Mouse (Mus musculus) embryo, embryonic 10.5 days (tissue): ENCODE measurements around the gene Gm11172.
"Not testable (repeated sequence)": the region's sequence is repeated elsewhere in the genome, so short reads cannot be mapped to it uniquely, and the experiment has no call there.

Experiments used
- DNase-seq: peaks from one replicate; pipeline ENCODE4 v3.0.0-alpha.2; 2015; ENCODE audit warnings: low spot score

Gene Gm11172

DNA sequence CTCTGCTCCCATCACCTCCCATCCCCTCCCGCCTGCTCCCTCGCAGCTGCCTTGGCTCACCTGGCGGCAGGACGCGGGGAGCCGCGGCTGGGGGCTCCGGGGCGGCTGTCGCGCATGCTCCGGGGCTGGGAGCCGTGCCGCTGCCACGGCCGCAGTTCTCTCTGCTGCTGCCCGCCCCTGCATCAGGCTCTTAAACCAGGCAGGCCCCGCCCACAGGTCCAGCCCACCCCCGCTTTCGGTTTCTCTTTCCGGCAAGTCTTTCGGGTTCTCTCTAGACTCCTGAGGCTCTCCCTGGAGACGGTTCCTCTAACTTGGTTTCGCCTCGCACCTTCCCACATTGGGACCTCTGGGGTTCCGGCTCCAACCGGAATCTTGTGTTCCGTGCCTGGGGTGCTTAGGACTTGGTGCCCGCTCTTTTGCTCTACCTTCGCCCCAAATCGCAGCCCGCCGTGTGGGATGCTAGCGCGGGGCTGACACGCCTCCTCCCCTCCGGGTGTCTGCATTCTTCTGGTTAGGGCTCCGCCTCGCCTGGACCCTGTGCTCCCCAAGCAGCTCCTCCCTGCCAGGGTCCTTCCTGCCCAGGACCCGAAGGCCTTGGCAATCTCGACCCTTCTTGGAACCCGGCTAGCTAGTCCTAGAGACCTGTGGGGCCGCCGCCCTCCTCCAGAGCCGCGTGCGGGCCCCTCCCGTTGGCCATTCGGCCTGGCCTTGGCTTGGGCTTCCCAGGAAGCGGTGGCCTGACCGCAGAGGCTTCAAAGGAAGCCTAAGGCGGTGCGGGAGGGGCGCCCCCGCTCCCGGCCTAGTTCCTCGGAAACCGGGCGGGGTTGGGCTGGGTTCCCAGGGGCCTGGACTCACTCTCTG lies 27.1 kb upstream of the Gm11172 start, which contains the start of gene Socs1:
Socs1 (minus strand) TSS at position 166 of the 861 bp plus-strand sequence.
- DNase-seq, result peak; percentile 92

DNA sequence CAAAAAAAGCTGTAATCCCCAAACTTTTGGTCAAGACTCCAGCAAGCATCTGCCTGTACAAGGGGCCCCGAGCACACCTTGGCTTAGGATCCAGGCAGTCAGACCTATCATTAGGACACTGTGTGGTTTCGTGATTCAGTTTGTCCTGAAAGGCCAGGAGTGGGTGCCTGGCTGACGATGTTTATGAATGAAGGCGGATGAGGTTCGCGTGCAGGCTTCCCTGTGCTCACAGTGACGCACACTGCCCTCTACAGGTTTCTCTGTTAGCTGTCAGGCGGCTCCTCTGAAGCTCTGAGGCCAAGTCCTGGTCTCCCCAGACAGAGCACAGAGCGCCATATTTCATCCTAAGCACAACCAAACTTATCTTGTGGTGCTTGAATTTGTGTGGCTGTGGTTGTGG lies 26.4 kb upstream of the Gm11172 start:
- DNase-seq, result peak; percentile 96

DNA sequence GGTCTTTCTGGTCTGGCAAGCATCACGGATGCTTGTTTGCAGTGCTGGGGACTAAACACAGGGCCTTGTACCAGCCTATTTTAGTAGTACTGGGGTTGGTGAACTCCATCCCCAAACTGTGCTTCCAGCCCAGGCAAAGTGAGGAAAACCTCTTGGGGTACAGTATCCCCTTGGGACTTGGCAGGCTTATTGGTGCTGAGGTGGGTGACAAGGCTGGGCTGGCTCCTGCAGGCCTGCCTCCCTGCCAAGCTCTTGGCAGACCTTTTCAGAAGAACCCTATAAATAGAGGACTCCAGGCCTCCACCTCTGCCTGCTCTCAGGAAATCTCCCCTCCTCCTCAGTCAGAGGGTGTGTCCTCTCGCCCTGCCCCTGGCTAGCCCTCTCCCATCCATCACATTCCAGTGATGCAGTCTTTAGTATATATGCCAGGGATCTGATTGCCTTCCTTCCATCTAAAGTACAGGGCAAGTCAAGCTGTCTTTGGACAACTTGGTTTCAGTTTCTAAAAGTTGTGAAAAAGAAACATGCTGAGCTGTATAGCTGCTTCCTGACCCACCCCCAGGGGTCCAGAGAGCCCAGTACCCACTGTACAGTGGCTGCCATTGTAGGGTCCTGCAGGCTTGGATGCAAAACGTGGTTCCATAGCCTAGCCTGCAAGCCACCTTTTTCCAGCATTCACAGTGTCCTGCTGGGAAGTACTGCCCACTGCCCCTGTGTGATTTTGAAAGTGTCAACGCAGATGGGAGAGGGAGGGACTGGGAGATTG lies 25.8 kb upstream of the Gm11172 start:
- no peak for DNase-seq

DNA sequence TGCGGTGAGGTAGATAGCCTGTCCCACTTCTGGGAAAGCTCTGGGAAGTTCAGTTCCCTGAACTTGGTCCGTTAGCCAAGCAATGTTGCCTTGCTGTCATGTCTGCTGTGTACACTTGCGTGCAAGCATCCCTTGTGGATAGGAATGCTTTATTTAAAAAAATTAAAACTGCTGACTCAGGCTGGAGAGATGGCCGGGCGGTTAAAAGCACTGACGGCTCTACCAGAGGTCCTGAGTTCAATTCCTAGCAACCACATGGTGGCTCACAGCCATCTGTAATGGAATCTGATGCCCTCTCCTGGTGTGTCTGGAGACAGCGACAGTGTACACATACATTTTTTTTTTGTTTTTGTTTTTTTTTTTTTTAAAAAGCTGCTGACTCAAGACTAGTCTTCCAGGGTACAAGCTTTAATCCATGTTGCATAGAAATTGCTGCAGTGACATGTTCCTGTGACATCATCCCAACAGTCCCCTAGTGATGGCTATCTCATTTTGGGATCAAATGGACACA lies 25.1 kb upstream of the Gm11172 start:
- no peak for DNase-seq

DNA sequence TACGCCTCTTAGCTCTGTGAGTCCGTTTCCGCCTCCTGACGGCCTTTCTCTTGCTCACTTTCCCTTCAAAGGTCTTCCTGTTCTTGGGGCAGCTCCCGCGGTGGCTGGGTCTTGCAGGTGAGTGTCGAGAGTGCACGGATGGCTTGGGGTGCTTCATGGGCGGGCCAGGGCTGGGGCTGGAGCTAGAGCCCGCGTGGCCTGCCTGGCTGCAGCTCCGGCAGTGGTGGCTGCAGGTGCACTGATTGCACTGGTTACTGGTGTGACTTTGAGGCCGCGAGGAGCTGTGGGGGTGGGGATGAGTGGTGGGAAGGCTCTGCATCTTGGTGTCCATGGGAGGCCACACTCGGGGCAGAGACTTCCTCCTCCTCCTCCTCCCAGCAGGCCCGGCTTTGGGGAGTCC lies 24.4 kb upstream of the Gm11172 start, which contains the start of gene Tnp2:
Tnp2 (minus strand) TSS at position 390 of the 400 bp plus-strand sequence.
- DNase-seq, result no peak

DNA sequence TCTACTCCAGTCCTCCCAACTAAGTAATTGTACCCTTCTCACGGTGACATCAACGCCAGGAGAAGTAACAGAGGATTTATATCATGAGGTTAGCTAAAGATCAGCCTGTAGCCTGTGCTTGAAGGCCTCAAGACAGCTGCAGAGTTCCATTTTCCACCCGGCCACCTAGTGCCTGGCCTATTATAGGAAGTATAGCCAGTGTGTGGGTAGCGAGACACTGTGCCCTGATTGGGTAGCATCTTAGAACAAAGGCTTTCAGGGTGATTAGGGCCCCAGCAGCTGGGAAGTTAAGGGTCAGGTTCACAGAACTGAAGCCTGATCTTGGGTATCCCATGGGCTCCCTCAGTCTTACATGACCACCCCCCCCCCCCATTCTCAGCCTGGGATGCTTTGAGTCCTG lies 23.8 kb upstream of the Gm11172 start:
- DNase-seq, result no peak

DNA sequence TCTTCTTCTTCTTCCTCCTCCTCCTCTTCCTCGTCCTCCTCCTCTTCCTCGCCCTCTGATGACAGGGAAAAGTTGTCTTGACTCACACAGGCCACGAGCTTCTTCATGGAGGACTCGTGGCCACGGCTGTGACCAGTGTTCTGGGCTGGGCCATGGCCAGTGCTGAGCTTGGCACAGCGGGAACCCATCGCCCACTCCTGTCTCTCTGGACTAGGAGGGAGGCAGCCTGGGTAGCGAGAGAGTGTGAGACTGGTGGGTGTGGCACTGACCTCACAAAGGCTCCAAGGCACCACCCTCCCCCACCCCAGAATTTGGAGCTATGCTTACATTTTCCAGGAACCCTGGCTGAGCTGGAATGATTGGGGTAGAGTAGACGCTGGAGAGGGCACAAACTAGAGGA lies 22.0 kb upstream of the Gm11172 start, which contains the start of gene Prm3:
Prm3 (minus strand) TSS at position 213 of the 400 bp plus-strand sequence.
- DNase-seq, result no peak

DNA sequence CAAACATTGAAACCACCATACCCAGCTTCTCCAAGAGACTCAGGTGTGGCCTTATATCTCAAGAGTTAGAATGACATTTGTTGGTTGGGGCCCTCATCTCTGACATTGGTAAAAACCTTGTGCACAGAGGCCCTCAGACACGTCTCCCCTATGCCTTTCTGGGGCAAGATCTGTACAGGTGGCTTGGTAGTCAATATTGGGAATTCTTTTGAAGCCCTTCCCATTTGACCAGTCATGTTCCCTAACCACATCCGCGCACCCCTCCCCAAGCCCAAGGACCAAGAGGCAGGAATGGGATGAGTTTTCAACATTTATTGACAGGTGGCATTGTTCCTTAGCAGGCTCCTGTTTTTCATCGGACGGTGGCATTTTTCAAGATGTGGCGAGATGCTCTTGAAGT lies 16.7 kb upstream of the Gm11172 start, which contains the start of gene Prm2:
Prm2 (minus strand) TSS at position 101 of the 400 bp plus-strand sequence.
- no peak for DNase-seq

DNA sequence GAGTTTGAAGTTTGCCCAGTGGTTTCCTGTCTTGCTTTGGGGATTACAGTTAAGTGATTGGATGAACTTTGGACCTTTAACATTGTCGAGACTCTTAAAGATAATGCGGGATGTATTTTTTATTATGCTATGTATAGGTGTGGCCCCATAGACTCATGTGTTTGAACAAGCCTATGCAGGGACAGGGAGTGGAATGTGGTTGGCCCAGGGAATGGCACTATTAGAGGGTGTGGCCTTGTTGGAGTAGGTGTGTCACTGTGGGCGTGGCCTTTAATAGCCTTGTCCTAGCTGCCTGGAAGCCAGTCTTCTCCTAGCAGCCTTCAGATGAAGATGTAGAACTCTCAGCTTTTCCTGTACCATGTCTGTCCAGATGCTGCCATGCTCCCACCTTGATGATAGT lies 10.3 kb upstream of the Gm11172 start:
- not testable (repeated sequence) for DNase-seq

DNA sequence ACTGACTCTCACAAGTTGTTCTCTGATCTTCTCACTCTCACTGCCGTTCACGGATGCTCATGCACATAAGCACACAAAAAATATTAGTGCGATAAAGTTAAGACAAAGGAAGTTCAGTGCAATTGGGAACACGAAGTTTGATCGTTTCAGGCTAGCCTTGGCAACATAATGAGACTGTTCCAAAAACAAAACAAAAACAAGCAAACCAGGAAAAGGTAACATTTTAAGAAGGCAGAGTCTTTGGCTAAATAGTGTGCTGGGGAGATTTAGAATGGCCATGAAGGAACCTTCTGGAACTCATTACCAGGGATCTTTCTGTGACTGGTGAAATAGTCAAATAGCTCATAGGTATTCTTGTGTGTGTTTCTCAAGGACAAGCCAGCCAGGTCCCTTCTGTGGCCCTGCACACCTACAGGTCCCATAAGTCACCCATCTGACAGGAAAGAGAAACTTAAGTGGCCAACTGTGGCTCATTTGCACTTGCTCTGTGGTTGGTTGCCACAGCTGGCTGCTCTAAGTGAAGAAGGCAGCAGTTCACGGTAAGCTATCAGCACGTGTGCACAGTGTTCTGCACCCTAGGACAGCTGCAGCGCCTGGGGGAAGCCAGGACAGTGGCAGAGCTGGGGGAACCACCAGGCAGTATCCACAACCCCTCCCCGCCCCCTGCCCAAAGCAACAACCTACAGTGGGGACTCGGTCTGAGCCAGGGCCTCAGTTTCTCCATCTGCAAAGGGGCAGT lies 6.8 kb upstream of the Gm11172 start, which contains the start of gene Prm1:
Prm1 (minus strand) TSS at position 51 of the 739 bp plus-strand sequence.
- DNase-seq, result no peak

DNA sequence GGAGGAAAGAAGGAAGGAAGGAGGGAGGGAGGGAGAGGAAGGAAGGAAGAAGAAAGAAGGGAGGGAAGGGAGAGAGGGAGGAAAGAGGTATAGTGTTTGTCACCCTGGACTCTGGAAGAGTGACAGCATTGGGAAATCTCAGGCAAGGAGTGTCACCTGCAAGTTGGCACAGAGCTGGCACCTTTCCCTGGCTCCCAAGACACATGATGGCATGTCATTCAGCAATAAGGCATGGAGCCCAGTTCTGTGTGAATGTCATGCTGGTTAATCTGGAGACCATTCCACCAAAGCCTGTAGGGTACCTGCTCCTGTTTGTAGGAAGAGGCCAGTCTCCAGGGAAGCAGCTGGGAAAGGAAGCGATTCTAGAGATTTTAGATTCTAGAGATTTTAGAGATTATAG lies 2.3 kb upstream of the Gm11172 start:
- DNase-seq, result no peak

DNA sequence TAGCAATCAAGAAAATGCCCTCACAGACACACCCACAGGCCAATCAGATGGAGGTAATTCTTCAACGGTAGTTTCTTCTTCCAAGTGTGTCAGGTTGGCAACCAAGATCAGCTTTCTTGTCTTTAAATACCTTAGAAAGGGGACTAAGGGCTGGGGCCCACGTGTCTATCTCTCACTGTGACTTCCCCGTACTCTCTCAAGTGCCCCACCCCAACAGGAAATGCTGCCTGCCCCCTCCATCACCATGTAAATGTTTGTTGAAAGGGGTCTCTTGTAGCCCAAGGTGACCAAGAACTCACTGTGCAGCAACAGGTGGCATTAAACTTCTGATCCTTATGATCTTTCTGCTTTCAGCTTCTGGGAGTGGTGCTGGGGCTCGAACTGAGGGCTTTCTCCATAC lies 1.0 kb downstream of the Gm11172 start:
- DNase-seq, result no peak

DNA sequence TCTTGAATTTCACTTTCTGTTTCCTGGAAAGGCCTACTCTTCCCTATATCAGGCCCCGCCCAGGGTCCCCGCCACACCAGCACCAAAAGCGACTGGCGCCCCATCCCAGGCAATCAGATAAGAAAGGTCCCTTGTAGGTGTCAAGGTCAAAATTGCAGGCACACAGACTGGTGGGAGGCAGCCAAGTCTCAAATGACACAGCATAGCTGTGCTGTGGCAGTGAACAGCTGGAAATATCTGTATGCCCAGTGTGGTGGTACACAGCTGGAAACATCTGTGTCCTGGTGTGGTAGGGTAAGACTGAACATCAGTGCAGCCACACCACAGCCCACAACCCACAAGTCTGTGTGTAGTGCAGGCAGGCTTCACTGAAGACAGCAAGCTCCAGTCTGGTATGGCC lies 2.1 kb downstream of the Gm11172 start:
- DNase-seq, result no peak

DNA sequence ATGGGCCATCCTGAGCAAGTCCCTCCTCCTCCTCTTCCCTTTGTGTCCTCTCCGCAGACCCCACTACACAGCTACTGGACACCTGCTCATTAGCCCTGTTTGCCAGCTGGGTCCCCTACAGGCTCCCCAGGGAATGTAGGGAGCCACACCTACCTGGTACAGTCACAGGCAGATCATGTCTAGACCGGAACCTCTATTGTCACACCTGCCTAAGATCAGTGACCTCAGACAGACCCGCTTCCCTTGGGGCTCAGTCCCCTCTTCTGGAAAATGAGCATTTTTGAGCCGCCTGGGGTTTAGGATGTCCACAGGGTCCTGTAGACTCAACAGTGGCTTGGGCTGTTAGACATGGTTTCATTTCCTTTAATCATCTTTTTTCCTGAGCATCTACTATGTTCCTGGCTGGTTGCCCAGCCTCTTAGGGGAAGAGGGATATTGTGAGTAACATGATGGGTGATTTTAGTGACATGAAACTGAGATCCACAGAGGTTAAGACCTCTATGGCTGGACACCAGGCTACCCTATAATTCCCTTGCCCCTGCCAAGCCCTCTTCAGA lies 5.9 kb downstream of the Gm11172 start:
- no peak for DNase-seq

DNA sequence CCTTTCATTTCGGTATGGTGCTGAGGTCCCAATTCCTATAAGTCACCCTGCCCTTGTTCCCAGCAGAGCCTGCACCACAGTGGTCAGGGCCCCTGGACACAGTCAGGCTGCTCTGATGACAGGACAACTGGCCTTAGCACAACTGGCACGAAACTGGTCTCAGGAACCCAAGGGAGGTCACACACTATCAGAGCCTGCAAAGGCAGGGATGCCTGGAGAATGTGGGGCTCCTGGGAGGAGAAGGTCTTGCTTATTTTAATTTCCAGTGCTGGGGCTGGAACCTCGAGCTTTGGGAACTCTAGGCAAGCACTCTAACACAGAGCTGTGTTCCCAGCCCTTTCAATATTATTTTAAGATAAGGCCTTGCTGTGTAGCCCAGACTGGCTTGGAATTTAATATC lies 7.3 kb downstream of the Gm11172 start:
- no peak for DNase-seq

DNA sequence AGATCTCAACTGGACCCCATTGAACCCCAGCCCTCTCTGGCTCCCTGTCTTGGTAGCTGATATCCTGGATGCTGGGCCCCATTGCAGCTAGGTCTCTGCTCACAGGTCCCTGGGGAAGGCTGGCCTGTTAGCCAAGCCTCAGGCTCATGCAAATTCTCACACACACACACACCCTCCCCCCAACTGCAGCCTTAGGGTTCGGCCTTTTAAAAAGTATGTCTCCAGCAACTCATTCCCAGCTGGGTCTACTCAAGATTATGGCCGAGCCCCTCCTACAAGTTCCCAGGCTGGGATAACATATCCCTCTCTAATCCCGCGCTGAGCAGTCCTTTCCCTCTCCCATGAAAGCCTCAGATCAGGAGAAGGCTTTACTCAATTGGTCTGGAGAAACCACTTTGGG lies 8.7 kb downstream of the Gm11172 start:
- DNase-seq, result no peak

DNA sequence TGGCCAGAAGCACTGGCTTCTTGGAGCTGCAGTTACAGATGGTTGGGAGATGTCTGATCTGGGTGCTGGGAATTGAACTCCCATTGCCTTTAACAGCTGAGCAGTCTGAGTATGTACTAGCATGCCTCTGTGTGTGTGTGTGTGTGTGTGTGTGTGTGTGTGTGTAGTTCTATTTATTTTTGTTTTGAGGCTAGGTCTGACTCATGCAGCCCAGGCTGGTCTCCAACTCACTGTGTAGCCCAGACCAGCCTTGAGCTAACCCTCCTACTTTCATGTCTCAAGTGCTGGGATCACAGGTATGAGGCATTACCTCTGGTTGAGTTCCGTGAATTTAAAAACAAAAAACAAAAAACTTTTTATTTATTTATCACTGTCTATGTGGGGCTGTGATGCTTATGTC lies 11.8 kb downstream of the Gm11172 start:
- DNase-seq, result no peak

DNA sequence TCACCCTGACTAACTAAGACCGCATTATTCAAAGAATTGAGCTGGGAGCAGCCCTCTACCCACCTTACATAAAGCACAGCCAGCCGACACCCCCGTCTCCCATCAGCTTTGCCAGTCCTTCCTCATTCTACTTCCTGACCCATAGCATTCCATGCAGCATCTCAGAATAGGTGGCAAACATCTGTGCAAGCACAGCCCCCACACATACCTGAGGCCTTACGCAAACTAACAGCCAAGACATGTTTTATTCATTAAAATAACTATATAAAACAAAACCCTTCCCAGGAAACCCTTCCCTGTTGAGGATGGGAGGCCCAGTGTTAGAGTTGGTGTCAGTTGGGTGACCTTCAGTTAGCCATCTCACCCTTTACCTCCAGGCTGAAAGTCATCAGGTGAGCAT lies 13.1 kb downstream of the Gm11172 start:
- DNase-seq, result no peak

DNA sequence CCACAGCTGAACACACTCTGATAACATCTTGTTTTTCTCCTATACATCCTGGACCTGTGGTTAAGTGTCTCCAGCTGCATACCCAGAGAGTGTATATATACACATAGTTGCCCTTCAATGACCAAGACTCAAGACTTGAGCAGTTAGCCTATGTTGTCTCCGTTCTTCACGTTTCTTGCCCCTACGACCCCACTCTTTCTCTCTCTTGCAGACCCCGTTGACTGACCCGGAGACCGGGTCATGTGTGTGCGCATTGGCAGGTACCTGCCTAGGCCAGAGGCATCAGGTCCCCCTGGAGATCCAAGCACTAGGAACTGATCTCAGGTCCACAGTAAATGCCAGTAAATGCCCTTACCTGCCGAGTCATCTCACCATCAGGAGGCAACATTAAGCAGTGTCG lies 14.6 kb downstream of the Gm11172 start:
- no peak for DNase-seq

DNA sequence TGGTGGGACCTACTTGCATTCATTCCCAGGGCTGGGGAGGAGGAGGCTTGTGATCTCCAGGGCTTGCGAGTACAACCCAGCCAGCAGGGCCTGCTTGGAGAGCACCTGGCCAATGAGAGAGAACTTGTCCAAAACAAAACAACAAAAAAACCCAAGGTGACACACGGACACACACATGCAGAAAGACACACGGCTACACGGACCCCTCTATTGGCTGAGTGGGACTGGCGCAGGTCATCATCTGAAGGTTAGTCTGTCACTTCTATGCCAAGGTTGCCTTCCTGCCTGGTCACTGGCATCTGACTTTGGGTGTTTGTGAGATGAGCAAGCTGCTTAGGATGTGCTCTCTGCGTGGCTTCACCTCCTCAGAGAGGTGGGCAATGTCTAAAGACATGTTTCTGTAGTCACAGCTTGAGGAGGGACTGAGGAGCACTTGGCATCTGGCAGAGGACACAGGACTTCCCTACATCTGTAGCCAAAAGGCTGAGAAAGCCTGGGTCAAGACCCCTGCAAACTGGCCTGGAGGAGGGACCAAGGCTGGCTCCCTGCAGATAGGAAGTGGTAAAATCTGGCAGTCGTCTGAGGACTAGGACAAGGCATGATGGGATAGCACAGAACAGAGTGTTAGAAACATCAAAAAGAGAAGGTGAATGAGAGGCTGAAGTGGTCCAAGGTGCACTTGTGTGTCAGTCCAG lies 15.2 kb downstream of the Gm11172 start:
- DNase-seq, result no peak

DNA sequence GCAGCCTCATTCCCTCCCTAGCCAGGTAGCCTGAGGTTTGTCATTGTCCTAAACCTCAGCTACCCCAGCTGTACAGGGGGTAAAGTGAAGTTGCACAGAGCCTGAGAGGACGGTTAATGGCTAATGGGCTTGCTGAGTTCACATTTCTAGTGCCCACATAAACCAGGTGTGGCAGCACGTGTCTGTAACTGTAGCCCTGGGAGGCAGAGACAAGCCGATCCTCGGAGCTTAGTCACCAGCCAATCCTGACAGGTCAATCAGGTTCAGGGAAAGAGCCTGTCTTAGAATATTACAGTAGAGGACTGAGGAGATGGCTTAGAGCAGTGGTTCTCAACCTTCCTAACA lies 15.7 kb downstream of the Gm11172 start:
- no peak for DNase-seq
